Mouse (Mus musculus): ENCODE measurements around the gene Prrc2b.

Prrc2b gene

DNA sequence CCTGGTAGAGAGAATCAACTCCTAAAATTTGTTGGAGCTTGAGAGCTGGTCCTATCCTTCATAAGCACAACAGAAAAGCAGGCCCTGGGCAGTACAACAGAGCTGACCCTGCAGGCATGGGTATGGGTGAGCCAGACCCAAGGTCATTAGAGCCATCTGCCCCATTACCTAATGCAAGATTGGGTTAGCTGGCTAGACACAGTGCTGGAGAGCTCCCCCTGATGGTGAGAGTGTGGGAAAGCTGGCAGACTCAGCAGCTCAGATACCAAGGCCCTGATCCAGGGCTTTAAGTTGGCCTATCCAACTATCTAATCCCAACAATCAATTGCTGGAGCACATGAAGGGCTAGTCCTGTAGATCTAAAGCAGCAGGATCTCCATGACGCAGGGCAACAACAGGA lies 131.8 kb downstream of the Prrc2b start:
- DNase-seq (ENCODE audit: low spot score): peak; percentile 82

- DNase-seq (ENCODE audit: low spot score): no peak
Observed at GRCm38 (mm10) chr2:32283986-32284385, 133.1 kb downstream of the Prrc2b start.

Measured in retina, embryonic 14.5 days (tissue).